Mouse (Mus musculus): ENCODE results near the gene Erp27. TPM values are rescaled to one million over a fixed set of nuclear protein-coding genes. Genes with fewer than 3 reads are reported as not detected.
A peak's percentile ranks its signal among the peaks of the same experiment; 100 is the strongest.

Gene Erp27
- polyA plus RNA-seq, 1 experiment from 2014 or later = 23.9 TPM

DNA sequence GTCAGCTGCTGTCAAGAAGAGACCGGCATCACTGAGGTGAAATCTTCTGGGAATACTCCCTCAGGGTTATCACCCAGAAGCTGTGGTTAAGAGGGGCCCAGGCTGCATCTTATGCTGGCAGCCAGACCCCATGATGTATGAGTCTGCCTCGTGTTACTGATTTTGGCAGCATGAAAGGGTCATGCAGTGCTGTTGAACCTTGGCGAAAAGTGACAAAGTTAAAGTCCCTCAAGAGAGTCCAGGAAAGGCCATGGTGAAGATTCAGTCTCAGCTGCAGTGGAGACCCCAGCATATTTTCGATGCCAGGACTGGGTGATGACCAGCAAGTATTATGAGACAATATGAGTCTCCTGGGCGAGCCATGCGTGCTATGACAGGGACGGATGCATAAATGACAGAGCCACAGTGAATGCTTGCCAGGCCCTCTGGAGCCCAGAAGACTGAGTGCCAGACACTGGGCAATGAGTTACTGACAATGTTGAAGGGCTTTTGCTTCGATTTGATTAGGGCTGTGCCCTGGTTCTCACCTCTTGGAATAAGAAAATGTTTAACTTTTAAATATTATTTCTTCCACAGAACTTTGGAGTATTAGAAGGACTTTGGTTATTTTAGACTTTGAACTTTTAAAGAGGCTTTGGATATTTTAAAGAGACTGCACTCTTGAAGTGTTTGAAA lies 6.1 kb downstream of the Erp27 start:
- 0 out of 2 replicates have a peak, but pooled peaks cover 7% of the 10 kb centered on the region for H3K9me3 ChIP-seq (ENCODE audit: control insufficient read depth, low read length)
- ATAC-seq = no peak
- H3K27ac ChIP-seq (ENCODE audit: low read length) = no peak overlapping the region
- no peak overlapping the region for H3K4me2 ChIP-seq (ENCODE audit: low read depth, low read length)
- no peaks in the 10 kb centered on the region for H3K27me3 ChIP-seq (replicated peaks; ENCODE audit: control insufficient read depth, insufficient read depth, low read length)
- peaks cover 19% of the 10 kb centered on the region for H3K4me1 ChIP-seq (ENCODE audit: control insufficient read depth, insufficient read depth, low read length)
- no peak overlapping the region for H3K9ac ChIP-seq (ENCODE audit: low read depth, low read length)
- no peak overlapping the region for H3K4me3 ChIP-seq (ENCODE audit: low read length)
- WGBS = 79% methylated on average over 8 of the region's 8 CpGs
- H3K36me3 ChIP-seq (ENCODE audit: control insufficient read depth, insufficient read depth, low read length) = no peaks in the 10 kb centered on the region

DNA sequence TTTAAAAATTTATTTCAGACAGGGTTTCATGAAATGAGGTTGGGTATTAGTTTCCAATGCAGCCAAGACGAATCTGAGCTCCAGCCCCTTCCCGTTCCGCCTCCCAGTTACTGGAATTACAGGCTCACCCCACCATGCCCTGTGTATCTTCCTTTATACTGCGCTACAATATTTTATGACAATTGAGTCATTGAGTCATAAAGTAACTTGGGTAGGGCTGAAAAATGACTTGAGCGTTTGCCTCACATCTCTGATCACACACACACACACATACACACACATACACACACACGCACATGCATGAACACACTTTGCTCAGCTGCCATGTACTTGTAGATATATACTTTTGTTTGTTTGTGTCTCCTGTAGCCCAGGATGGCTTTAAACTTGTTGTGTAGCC lies 7.7 kb downstream of the Erp27 start:
- H3K27me3 ChIP-seq (replicated peaks; ENCODE audit: control insufficient read depth, insufficient read depth, low read length) = no peaks in the 10 kb centered on the region
- no peak overlapping the region for H3K4me3 ChIP-seq (ENCODE audit: low read length)
- no peak overlapping the region for H3K4me2 ChIP-seq (ENCODE audit: low read depth, low read length)
- H3K9me3 ChIP-seq (ENCODE audit: control insufficient read depth, low read length) = 0 out of 2 replicates have a peak, but pooled peaks cover 7% of the 10 kb centered on the region
- no peak overlapping the region for H3K27ac ChIP-seq (ENCODE audit: low read length)
- WGBS = 81% methylated on average over 6 of the region's 6 CpGs
- H3K9ac ChIP-seq (ENCODE audit: low read depth, low read length) = no peak overlapping the region
- ATAC-seq = no peak
- H3K4me1 ChIP-seq (ENCODE audit: control insufficient read depth, insufficient read depth, low read length) = peaks cover 30% of the 10 kb centered on the region
- no peaks in the 10 kb centered on the region for H3K36me3 ChIP-seq (ENCODE audit: control insufficient read depth, insufficient read depth, low read length)

DNA sequence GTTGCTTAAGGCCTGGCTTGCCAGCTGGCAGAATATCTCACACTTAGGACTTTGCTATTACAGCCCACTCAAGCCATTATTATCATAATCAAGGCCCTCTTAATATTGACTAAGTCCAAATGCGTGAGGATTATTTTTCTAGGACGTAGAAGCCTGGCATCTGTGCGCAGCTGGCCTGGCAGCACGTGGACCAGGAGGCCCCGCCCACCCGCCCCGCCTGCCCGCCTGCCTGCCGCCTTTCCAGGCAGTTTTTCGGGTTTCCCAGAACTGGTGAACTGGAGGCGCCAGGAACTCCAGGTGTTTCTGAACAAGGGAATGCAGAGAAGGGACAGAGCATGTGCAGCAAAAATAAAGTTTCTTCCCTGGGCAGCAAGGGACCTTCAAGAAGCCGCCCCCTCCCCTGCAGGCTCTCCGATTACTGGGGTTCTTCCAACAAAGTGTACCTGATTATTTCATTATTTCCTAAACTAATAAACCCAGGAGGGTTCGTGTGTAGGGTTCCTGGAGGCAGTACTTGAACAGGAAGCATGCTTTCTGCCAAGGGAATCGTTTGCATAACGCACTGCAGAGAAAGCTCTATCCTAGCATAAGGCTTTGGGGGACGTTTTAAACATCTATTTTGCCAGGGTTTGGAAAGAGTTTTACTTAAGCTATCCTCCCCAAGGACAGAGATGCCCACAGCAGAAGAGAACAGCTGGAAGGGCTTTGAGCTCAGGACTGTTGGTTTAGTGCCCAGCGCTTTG lies 8.4 kb downstream of the Erp27 start:
- peaks cover 30% of the 10 kb centered on the region for H3K4me1 ChIP-seq (ENCODE audit: control insufficient read depth, insufficient read depth, low read length)
- H3K4me3 ChIP-seq (ENCODE audit: low read length) = peak overlapping the region; percentile 20
- 0 out of 2 replicates have a peak, but pooled peaks cover 7% of the 10 kb centered on the region for H3K9me3 ChIP-seq (ENCODE audit: control insufficient read depth, low read length)
- no peaks in the 10 kb centered on the region for H3K27me3 ChIP-seq (replicated peaks; ENCODE audit: control insufficient read depth, insufficient read depth, low read length)
- H3K9ac ChIP-seq (ENCODE audit: low read depth, low read length) = peak overlapping the region; percentile 49
- no peaks in the 10 kb centered on the region for H3K36me3 ChIP-seq (ENCODE audit: control insufficient read depth, insufficient read depth, low read length)
- H3K27ac ChIP-seq (ENCODE audit: low read length) = peak overlapping the region; percentile 52
- WGBS = 10% methylated on average over 18 of the region's 18 CpGs
- peak; percentile 77 for ATAC-seq
- H3K4me2 ChIP-seq (ENCODE audit: low read depth, low read length) = peak overlapping the region; percentile 43

DNA sequence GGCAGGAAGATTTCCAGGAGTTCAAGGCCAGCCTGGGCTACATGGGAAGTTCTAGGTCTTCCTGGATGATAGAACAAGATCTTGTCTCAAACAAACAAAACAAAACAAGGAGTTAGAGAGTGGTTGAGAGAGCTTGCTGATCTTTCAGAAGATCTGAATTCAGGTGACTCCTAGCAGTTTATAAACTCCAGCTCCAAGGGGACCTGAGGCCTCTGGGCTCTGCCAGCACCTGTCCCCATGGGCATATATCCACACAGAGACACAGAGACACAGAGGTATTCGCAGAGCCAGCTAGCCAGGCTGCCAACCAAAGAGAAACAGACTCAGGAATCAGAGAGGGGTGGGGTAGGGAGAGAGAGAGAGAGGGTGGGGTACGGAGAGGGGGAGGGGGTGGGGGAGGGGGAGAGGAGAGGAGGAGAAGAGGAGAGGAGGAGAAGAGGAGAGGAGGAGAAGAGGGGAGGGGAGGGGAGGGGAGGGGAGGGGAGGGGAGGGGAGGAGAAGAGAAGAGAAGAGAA lies 9.2 kb downstream of the Erp27 start:
- no peak overlapping the region for H3K4me3 ChIP-seq (ENCODE audit: low read length)
- H3K36me3 ChIP-seq (ENCODE audit: control insufficient read depth, insufficient read depth, low read length) = no peaks in the 10 kb centered on the region
- H3K27ac ChIP-seq (ENCODE audit: low read length) = no peak overlapping the region
- WGBS = 70% methylated on average over 1 of the region's 2 CpGs
- H3K9ac ChIP-seq (ENCODE audit: low read depth, low read length) = no peak overlapping the region
- no peak for ATAC-seq
- H3K4me2 ChIP-seq (ENCODE audit: low read depth, low read length) = no peak overlapping the region
- H3K9me3 ChIP-seq (ENCODE audit: control insufficient read depth, low read length) = 0 out of 2 replicates have a peak, but pooled peaks cover 7% of the 10 kb centered on the region
- H3K27me3 ChIP-seq (replicated peaks; ENCODE audit: control insufficient read depth, insufficient read depth, low read length) = no peaks in the 10 kb centered on the region
- peaks cover 28% of the 10 kb centered on the region for H3K4me1 ChIP-seq (ENCODE audit: control insufficient read depth, insufficient read depth, low read length)

DNA sequence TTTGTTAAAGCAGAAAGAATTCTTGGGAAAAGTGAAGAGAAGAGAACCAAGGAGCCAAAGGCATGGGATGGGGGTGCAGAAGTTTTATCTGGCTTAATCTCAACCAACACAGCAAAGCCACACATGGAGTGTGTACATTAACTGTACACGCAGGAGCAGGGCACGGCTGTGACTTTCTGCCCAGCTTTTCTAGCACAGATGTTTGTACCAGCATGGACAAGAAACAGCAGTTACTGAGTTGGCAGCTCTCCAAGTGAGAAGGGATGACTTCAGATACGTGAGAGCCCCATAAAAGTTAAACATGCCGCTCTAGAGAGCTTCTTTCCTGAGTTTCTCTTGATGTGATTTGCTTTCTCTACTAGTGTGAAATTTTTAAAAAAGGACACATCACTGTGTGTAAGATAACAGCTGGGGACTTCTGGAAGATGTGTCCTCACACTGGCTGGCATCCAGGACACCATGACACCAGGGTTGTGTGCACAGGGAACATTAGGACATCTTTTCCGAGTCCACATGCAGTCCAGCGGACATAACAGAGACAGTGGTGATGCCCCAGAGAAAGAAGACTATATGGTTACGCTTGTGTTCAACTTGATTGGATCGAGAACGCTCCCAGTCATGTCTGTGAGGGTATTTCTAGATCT lies 11.6 kb downstream of the Erp27 start:
- Histone ChIP-seq H3K9me3 (ENCODE audit: control insufficient read depth, low read length) (0 out of 2 replicates have a peak, but pooled peaks cover 6% of the 10 kb centered on the region), H3K9ac (ENCODE audit: low read depth, low read length) (no peak overlapping the region), H3K27ac (ENCODE audit: low read length) (peak overlapping the region; percentile 74), H3K27me3 (replicated peaks; ENCODE audit: control insufficient read depth, insufficient read depth, low read length) (no peaks in the 10 kb centered on the region), H3K36me3 (ENCODE audit: control insufficient read depth, insufficient read depth, low read length) (no peaks in the 10 kb centered on the region), H3K4me3 (ENCODE audit: low read length) (no peak overlapping the region), H3K4me1 (ENCODE audit: control insufficient read depth, insufficient read depth, low read length) (peaks cover 28% of the 10 kb centered on the region), H3K4me2 (ENCODE audit: low read depth, low read length) (no peak overlapping the region)
- ATAC-seq = peak; percentile 59
- WGBS = 59% methylated on average over 9 of the region's 9 CpGs

DNA sequence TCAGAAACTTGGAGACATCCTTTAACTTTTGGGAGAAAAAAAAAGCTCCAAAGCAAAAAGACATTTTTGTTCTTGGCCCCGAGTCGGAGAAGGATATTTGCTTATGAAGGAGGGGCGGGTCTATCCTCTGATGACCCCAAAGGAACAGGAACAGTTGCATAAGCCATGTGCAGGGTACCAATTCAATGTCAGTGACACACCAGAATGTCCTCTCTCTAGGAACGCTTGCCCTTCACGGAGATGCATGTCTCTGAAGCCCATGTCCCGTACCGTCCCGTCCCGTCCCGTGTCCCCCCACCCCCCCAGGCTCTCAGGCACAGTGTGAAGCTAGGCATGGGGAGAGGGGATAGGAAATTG lies 15.1 kb downstream of the Erp27 start:
- Histone ChIP-seq H3K27ac (ENCODE audit: low read length) (no peak overlapping the region), H3K9me3 (ENCODE audit: control insufficient read depth, low read length) (no peaks in the 10 kb centered on the region), H3K4me2 (ENCODE audit: low read depth, low read length) (no peak overlapping the region), H3K36me3 (ENCODE audit: control insufficient read depth, insufficient read depth, low read length) (no peaks in the 10 kb centered on the region), H3K27me3 (replicated peaks; ENCODE audit: control insufficient read depth, insufficient read depth, low read length) (no peaks in the 10 kb centered on the region), H3K4me3 (ENCODE audit: low read length) (no peak overlapping the region), H3K4me1 (ENCODE audit: control insufficient read depth, insufficient read depth, low read length) (peaks cover 15% of the 10 kb centered on the region), H3K9ac (ENCODE audit: low read depth, low read length) (no peak overlapping the region)
- ATAC-seq = no peak
- WGBS = 59% methylated on average over 10 of the region's 10 CpGs

DNA sequence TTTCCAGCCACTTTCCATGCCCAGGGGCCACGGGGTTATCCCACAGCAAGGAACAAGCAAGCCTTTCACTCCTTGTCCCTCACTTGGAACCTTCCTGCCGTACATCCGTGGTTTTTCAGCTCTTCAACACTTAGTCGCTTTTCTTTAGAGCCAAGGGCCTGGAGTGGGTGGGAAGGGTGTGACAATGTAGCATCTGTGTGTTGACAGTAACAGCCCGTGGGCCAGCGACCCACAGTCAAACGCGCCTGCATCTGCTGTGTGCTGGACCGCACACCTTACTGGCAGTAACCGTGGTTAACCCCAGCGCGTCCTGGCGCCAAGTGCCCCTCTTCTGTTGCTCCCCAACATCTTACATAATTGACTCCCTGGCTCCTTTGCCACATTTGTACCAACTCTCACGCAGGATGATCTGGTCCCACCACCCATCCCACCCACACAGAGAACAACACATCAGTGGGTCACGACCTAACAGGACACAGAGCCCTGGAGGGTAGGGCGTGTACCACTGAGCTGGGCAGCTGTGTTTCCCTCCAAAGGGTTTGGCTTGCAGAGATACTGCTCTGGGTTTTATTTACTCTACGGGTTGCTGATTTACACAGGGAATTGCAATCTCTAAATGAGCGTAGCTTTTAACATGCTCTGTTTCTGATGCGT lies 15.6 kb downstream of the Erp27 start:
- no peak for ATAC-seq
- Histone ChIP-seq H3K9ac (ENCODE audit: low read depth, low read length) (no peak overlapping the region), H3K9me3 (ENCODE audit: control insufficient read depth, low read length) (no peaks in the 10 kb centered on the region), H3K4me2 (ENCODE audit: low read depth, low read length) (no peak overlapping the region), H3K36me3 (ENCODE audit: control insufficient read depth, insufficient read depth, low read length) (no peaks in the 10 kb centered on the region), H3K4me3 (ENCODE audit: low read length) (no peak overlapping the region), H3K27me3 (replicated peaks; ENCODE audit: control insufficient read depth, insufficient read depth, low read length) (no peaks in the 10 kb centered on the region), H3K27ac (ENCODE audit: low read length) (no peak overlapping the region), H3K4me1 (ENCODE audit: control insufficient read depth, insufficient read depth, low read length) (peaks cover 15% of the 10 kb centered on the region)
- WGBS = 69% methylated on average over 19 of the region's 19 CpGs

DNA sequence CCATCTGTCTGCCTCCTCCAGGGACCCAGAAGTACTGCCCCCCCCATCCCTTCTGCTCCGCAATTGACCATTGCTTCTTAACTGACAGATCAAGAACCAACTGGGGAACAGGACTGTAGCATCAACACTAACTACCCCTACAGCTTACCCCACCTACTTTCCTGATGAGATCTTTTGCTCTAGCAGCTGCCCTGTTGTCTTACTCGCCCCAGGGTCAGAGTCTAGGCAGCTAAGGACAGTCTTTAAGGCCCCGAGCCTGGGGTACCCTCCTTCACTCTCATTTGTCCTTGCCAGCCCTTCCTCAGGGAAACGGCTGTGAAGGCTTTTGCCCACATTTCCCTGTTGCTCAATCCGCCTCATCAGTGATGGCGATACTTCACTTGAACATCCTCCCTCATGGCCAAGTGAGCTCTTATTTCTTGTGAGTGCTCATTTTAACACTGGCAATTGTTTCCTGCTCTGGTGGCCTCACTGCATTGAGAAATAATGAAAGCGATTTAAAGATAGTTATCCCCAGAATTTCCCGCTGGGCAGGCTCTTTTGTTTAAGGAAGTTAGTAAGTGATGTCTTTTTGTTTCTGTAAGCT lies 18.0 kb downstream of the Erp27 start:
- Histone ChIP-seq H3K27me3 (replicated peaks; ENCODE audit: control insufficient read depth, insufficient read depth, low read length) (no peaks in the 10 kb centered on the region), H3K4me1 (ENCODE audit: control insufficient read depth, insufficient read depth, low read length) (peaks cover 6% of the 10 kb centered on the region; the same call in 1 of the 2 replicates), H3K4me2 (ENCODE audit: low read depth, low read length) (no peak overlapping the region), H3K27ac (ENCODE audit: low read length) (no peak overlapping the region), H3K9me3 (ENCODE audit: control insufficient read depth, low read length) (no peaks in the 10 kb centered on the region), H3K9ac (ENCODE audit: low read depth, low read length) (no peak overlapping the region), H3K36me3 (ENCODE audit: control insufficient read depth, insufficient read depth, low read length) (no peaks in the 10 kb centered on the region), H3K4me3 (ENCODE audit: low read length) (no peak overlapping the region)
- WGBS = 64% methylated on average over 8 of the region's 8 CpGs
- ATAC-seq = no peak

Measured in intestine, embryonic 16.5 days (tissue).